Mouse (Mus musculus): ENCODE results near the gene Otud5. TPM values are rescaled to one million over a fixed set of nuclear protein-coding genes. Genes with fewer than 3 reads are reported as not detected.
"Not testable (repeated sequence)": the region's sequence is repeated elsewhere in the genome, so short reads cannot be mapped to it uniquely, and the experiment has no call there.

Otud5 gene
- polyA plus RNA-seq, 1 experiment from 2014 or later, result 53.2 TPM

DNA sequence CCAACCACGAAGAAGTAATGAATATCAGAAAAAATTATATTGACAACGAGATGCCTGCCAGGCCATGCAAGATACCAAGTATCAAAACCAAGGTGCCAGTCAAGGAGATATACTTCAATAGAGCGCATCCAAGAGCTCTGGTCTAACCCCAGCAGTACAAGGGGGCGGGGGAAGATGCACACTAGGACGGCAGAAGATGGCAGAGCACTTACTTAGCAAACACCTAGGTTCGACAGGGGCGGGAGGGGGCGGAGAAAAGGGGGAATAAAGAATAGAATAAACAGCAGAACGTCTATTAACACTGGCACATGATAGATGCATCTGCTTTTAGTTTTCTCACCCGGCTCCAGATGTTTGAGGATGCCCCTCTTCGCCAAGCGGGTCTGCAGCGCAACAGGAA lies 57.0 kb downstream of the Otud5 start:
- Histone ChIP-seq H3K9me3 (no peaks in the 10 kb centered on the region), H3K4me1 (replicated peaks) (peaks cover 15% of the 10 kb centered on the region), H3K4me3 (replicated peaks) (peak overlapping the region; percentile 55), H3K36me3 (peaks cover 30% of the 10 kb centered on the region), H3K27ac (peak overlapping the region; percentile 88; the same call in 1 of the 2 replicates), H3K4me2 (replicated peaks) (peak overlapping the region; percentile 60), H3K27me3 (no peaks in the 10 kb centered on the region), H3K9ac (replicated peaks) (peak overlapping the region; percentile 73)
- no peak for ATAC-seq
- WGBS, result 29% methylated on average over 13 of the region's 13 CpGs

DNA sequence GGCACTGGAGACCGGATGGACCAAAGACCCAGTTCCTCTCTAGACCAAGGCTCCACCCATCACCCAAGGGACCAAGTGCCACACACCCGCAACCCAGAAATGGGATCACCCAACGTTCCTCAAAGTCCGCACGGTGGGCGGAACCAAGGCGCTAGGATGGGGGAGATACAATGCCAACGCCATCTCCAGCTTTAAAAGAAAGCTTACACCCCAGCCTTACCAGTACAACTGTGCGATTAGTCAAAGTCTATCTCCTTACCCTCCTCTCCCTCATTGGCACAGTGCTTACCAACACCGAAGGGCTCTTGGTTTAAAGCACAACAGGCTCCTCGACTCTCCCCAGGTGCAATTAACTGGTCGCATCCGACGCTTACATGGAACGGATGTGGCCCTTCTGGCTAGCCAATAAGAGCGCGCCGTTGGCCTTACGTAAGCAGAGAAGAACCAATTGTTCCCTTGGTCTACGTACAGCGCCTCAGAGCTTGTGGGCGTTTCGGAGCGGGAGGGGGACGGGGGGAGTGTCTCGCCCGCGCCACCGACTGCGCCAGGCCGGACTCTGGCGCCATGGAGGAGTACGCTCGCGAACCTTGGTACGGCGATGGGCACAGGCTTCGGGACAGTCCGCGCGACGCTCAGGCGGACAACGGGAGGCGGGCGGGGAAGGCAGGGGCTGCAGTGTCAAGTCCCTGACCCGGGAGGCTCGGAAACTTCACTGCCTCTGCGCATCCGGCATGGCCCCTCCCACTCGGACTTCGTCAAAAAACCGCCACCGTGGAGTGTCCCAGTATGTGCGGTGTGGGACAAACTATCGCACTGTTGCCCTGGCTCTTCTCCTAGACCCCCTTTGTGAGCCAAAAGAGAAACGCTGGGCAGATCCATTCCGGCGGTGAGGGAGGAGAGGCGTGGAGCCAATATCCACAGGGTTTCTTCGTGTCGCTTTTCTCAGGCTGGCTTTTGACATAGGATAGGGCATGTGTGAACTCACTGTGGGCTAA lies 58.0 kb downstream of the Otud5 start, which contains the start of the genes Pqbp1 and Timm17b:
Gene Pqbp1 (minus strand): TSS at position 390 of the 995 bp plus-strand sequence.
Gene Timm17b (plus strand): TSS at position 478 of the 995 bp plus-strand sequence.
- H3K27ac ChIP-seq, result peak within 1 kb of the TSS; percentile 88
- ATAC-seq, result peak; percentile 98
- no peaks in the 10 kb centered on the region for H3K9me3 ChIP-seq
- peak within 1 kb of the TSS; percentile 60 for H3K4me2 ChIP-seq (replicated peaks)
- peak within 1 kb of the TSS; percentile 55 for H3K4me3 ChIP-seq (replicated peaks)
- peak within 1 kb of the TSS; percentile 73 for H3K9ac ChIP-seq (replicated peaks)
- peaks cover 15% of the 10 kb centered on the region for H3K4me1 ChIP-seq (replicated peaks)
- 19% methylated on average over 62 of the region's 62 CpGs for WGBS
- H3K36me3 ChIP-seq, result peaks cover 24% of the 10 kb centered on the region
- H3K27me3 ChIP-seq, result no peaks in the 10 kb centered on the region

DNA sequence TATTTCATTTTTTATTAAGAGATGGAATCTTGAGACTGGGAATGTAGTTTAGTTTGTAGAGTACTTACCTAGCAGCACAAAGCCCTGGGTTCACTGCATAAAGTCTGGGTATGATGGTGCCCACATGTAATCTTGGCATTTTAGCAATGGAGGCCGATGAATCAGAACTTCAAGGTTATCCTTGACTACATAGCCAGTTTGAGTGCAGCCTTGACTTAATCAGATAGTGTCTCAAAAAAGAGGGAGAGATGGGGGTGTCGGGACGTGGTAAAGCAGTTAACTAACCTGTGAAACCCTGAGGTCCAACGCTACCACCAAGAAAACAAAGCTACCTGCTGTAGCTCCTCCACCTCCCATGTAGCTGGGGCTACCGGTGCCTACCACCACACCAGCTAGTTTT lies 63.3 kb downstream of the Otud5 start:
- WGBS, result 89% methylated on average over 5 of the region's 5 CpGs
- Histone ChIP-seq H3K27ac (no peak overlapping the region), H3K9ac (replicated peaks) (no peak overlapping the region), H3K4me2 (replicated peaks) (no peak overlapping the region), H3K4me1 (replicated peaks) (0 out of 2 replicates have a peak, but pooled peaks cover 6% of the 10 kb centered on the region), H3K36me3 (peaks cover 27% of the 10 kb centered on the region), H3K9me3 (no peaks in the 10 kb centered on the region), H3K27me3 (no peaks in the 10 kb centered on the region), H3K4me3 (replicated peaks) (no peak overlapping the region)
- no peak for ATAC-seq

DNA sequence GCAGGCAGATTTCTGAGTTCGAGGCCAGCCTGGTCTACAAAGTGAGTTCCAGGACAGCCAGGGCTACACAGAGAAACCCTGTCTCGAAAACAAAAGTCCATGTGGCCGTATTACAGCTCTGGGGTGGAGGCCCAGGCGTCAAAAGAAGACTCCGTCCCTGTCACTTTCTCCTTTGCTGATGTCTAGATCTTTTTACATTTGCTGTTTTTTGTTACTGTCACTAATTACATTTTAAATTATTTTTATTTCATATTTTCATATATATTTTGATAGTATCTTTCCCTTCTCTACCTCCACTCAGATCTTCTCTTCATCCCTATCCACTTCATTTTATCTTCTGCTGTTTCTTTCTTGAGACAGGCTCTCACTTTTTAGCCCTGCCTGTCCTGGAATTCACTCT lies 66.6 kb downstream of the Otud5 start, which contains the start of gene Gm10491:
Gene Gm10491 (minus strand): TSS at position 101 of the 400 bp plus-strand sequence.
- WGBS, result 90% methylated on average over 5 of the region's 5 CpGs
- Histone ChIP-seq H3K27me3 (no peaks in the 10 kb centered on the region), H3K27ac (no peak within 1 kb of the TSS), H3K4me2 (replicated peaks) (no peak within 1 kb of the TSS), H3K9ac (replicated peaks) (no peak within 1 kb of the TSS), H3K4me1 (replicated peaks) (no peaks in the 10 kb centered on the region), H3K4me3 (replicated peaks) (no peak within 1 kb of the TSS), H3K36me3 (peaks cover 26% of the 10 kb centered on the region), H3K9me3 (no peaks in the 10 kb centered on the region)
- no peak for ATAC-seq

DNA sequence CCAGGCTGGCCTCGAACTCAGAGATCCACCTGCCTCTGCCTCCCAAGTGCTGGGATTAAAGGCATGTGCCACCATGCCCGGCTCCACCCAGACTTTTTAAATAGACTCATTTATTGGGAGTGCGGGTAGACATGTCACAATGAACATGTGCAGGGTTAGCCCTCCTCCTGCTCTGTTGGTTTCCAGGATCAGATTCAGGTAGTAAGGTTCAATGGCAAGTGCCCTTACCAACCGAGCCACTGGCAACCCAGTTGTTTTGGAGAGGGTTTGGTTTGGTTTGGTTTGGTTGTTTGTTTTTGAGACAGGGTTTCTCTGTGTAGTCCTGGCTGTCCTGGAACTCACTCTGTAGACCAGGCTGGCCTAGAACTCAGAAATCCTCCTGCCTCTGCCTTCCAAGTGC lies 68.1 kb downstream of the Otud5 start, which contains the start of gene Gm10490:
Gene Gm10490 (plus strand): TSS at position 301 of the 400 bp plus-strand sequence.
- not testable (repeated sequence) for H3K4me1 ChIP-seq (replicated peaks); H3K27me3 ChIP-seq; H3K4me3 ChIP-seq (replicated peaks); ATAC-seq; H3K4me2 ChIP-seq (replicated peaks); H3K27ac ChIP-seq; H3K9ac ChIP-seq (replicated peaks); H3K9me3 ChIP-seq
- WGBS, result 88% methylated on average over 4 of the region's 4 CpGs
- peaks cover 21% of the 10 kb centered on the region for H3K36me3 ChIP-seq

DNA sequence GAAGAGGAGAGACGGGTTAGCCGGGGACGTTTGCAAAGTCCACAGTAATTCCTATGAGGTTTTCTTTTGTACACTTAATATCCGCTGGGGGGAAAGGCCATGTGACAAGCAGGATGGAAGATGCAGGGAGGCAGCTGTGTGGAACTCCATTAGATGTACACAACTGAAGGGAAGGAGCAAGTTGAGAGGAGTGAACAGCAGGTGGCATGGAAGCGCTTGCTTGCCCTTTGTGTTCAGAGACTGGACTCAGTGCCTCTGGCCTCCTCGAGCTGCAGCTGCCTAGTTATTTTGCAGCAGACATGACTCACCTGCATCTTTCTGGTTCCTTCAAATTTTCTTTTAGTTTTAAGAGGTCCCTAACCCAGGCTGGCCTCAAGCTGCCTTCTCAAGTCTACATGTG lies 69.3 kb downstream of the Otud5 start:
- peak; percentile 48; the same call in 1 of the 2 replicates for ATAC-seq
- Histone ChIP-seq H3K4me2 (replicated peaks) (no peak overlapping the region), H3K27me3 (no peaks in the 10 kb centered on the region), H3K9me3 (no peaks in the 10 kb centered on the region), H3K4me1 (replicated peaks) (no peaks in the 10 kb centered on the region), H3K36me3 (peaks cover 16% of the 10 kb centered on the region), H3K4me3 (replicated peaks) (no peak overlapping the region), H3K9ac (replicated peaks) (no peak overlapping the region), H3K27ac (no peak overlapping the region)
- 51% methylated on average over 6 of the region's 6 CpGs for WGBS

DNA sequence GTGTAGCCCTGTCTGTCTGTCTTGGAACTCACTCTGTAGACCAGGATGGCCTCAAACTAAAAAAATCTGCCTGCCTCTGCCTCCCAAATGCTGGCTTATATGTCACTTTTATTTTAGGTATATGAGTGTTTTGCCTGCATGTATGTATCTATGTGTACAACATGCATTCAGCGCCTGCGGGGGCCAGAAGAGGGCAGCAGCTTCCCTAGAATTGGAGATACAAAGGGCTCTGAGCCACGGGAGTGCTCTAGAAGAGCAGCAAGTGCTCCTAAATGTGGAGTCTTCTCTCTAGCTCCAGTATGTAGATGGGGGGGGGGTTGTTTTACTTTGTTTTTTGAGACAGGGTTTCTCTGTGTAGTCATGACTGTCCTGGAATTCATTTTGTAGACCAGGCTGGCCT lies 74.5 kb downstream of the Otud5 start:
- H3K9me3 ChIP-seq; H3K27me3 ChIP-seq; H3K4me3 ChIP-seq (replicated peaks); H3K36me3 ChIP-seq; H3K4me1 ChIP-seq (replicated peaks); ATAC-seq; H3K27ac ChIP-seq; H3K9ac ChIP-seq (replicated peaks); H3K4me2 ChIP-seq (replicated peaks): not testable (repeated sequence)
- 43% methylated on average over 3 of the region's 3 CpGs for WGBS

DNA sequence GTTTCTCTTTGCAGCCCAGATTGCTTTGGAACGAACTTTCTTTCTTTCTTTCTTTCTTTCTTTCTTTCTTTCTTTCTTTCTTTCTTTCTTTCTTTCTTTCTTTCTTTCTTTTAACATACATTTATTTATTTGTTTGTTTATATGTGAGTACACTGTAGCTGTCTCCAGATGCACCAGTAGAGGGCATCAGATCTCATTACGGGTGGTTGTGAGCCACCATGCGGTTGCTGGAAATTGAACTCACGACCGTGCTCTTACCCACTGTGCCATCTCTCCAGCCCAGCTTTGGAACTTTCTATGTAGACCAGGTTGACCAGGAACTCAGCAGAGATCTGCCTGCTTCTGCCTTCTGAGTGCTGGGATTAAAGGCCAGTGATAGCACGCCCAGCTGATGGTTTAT lies 76.8 kb downstream of the Otud5 start:
- ATAC-seq; H3K36me3 ChIP-seq; H3K9ac ChIP-seq (replicated peaks); H3K9me3 ChIP-seq; H3K27ac ChIP-seq; H3K27me3 ChIP-seq; H3K4me2 ChIP-seq (replicated peaks); H3K4me3 ChIP-seq (replicated peaks): not testable (repeated sequence)
- 72% methylated on average over 6 of the region's 6 CpGs for WGBS
- peaks cover 18% of the 10 kb centered on the region for H3K4me1 ChIP-seq (replicated peaks)

DNA sequence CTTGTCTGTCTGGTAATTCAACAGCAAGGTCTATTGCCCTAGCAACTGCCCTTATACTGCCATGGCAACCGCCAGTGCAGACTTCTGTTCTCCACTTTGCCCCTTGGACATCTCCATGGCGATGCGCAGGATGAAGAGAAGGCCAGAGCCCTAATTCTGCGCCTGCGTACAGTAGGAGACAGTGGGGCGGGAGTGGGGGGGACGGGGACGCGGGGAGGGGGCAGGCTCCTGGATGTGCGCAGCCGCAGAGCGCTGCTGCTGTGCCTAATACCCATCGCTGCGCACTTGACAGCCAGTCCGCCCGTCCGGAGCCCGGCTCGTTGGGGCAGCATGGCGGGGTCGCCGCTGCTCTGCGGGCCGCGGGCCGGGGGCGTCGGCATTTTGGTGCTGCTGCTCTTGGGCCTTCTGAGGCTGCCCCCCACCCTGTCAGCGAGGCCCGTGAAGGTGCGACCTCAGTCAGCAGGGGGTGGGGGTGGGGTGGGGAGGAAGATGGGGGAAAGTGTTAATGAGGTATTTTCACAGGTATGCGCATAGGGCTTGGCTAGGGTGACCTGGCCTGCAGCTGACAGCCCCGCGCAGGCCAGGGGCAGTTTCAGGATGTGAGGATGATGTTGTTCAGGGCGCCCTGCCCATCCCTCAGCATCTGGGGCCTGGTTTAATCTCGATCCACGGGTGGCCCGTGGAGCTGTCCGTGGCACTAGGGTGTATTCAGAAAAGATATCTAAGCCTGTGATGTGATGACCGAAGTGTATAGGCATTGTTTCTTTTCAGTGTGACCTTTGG lies 78.6 kb downstream of the Otud5 start, which contains the start of gene Pcsk1n:
Gene Pcsk1n (plus strand): TSS at position 222 of the 783 bp plus-strand sequence.
- Histone ChIP-seq H3K36me3 (peaks cover 11% of the 10 kb centered on the region; the same call in 1 of the 2 replicates), H3K4me3 (replicated peaks) (peak within 1 kb of the TSS; percentile 48), H3K4me2 (replicated peaks) (peak within 1 kb of the TSS; percentile 68), H3K4me1 (replicated peaks) (peaks cover 20% of the 10 kb centered on the region), H3K9me3 (peaks cover 4% of the 10 kb centered on the region; the same call in 1 of the 2 replicates), H3K9ac (replicated peaks) (peak within 1 kb of the TSS; percentile 72), H3K27me3 (peaks cover 11% of the 10 kb centered on the region; the same call in 1 of the 2 replicates), H3K27ac (peak within 1 kb of the TSS; percentile 86)
- 24% methylated on average over 24 of the region's 40 CpGs for WGBS
- peak; percentile 91 for ATAC-seq

DNA sequence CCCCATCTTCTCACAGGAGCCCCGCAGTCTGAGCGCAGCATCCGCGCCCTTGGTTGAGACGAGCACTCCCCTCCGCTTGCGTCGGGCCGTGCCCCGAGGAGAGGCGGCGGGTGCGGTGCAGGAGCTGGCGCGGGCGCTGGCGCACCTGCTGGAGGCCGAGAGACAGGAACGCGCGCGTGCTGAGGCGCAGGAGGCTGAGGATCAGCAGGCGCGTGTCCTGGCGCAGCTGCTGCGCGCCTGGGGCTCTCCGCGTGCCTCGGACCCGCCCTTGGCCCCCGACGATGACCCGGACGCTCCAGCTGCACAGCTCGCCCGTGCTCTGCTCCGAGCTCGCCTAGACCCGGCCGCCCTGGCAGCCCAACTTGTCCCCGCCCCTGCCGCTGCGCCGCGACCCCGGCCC lies 80.9 kb downstream of the Otud5 start:
- peak overlapping the region; percentile 58 for H3K27ac ChIP-seq
- 25% methylated on average over 39 of the region's 48 CpGs for WGBS
- peak overlapping the region; percentile 68 for H3K4me2 ChIP-seq (replicated peaks)

More for the DNA sequence above, 80.9 kb downstream of the Otud5 start:
- peak overlapping the region; percentile 48 for H3K4me3 ChIP-seq (replicated peaks)
- peak; percentile 8; the same call in 1 of the 2 replicates for ATAC-seq
- peaks cover 17% of the 10 kb centered on the region for H3K27me3 ChIP-seq
- H3K9ac ChIP-seq (replicated peaks), result peak overlapping the region; percentile 71
- H3K36me3 ChIP-seq, result peaks cover 11% of the 10 kb centered on the region; the same call in 1 of the 2 replicates
- H3K4me1 ChIP-seq (replicated peaks), result peaks cover 20% of the 10 kb centered on the region
- peaks cover 4% of the 10 kb centered on the region; the same call in 1 of the 2 replicates for H3K9me3 ChIP-seq
